Mouse (Mus musculus) testis, postnatal 14 days (tissue): ENCODE measurements around the gene E2f6.

Source experiments
- DNase-seq: peaks from one replicate; pipeline ENCODE4 v3.0.0; 2021; ENCODE audit warnings: low spot score

E2f6 gene

GRCm38 (mm10) chr12:16800259-16800958, 10.4 kb upstream of the E2f6 start, which contains the start of gene Greb1:
TSS of gene Greb1 (minus strand) at chr12:16800886.
- no peak for DNase-seq

- no peak for DNase-seq
Measured at GRCm38 (mm10) chr12:16800959-16801315, 9.8 kb upstream of the E2f6 start.

GRCm38 (mm10) chr12:16803237-16803955, 7.4 kb upstream of the E2f6 start:
- DNase-seq, result no peak

GRCm38 (mm10) chr12:16803956-16804430, 6.8 kb upstream of the E2f6 start:
- DNase-seq, result no peak

- peak; percentile 63 for DNase-seq
Measured at GRCm38 (mm10) chr12:16805511-16805910, 5.3 kb upstream of the E2f6 start.

GRCm38 (mm10) chr12:16808045-16808444, 2.7 kb upstream of the E2f6 start:
- no peak for DNase-seq

- no peak for DNase-seq
Measured at GRCm38 (mm10) chr12:16811477-16811876, 714 bp downstream of the E2f6 start.

- DNase-seq, result no peak
Measured at GRCm38 (mm10) chr12:16817147-16817546, 6.4 kb downstream of the E2f6 start.

- no peak for DNase-seq
Measured at GRCm38 (mm10) chr12:16818513-16818912, 7.8 kb downstream of the E2f6 start.

- DNase-seq, result no peak
Measured at GRCm38 (mm10) chr12:16820761-16821160, 10.0 kb downstream of the E2f6 start.

- DNase-seq, result no peak
Measured at GRCm38 (mm10) chr12:16822181-16822734, 11.5 kb downstream of the E2f6 start.

GRCm38 (mm10) chr12:16823701-16824100, 12.9 kb downstream of the E2f6 start:
- DNase-seq, result no peak

GRCm38 (mm10) chr12:16828505-16828904, 17.7 kb downstream of the E2f6 start:
- DNase-seq, result no peak

GRCm38 (mm10) chr12:16829785-16830184, 19.0 kb downstream of the E2f6 start:
- DNase-seq, result no peak

- DNase-seq, result no peak
Measured at GRCm38 (mm10) chr12:16831071-16831470, 20.3 kb downstream of the E2f6 start.

GRCm38 (mm10) chr12:16834701-16835100, 23.9 kb downstream of the E2f6 start:
- no peak for DNase-seq

- no peak for DNase-seq
Measured at GRCm38 (mm10) chr12:16836188-16836587, 25.4 kb downstream of the E2f6 start.

- DNase-seq, result no peak
Measured at GRCm38 (mm10) chr12:16837766-16838165, 27.0 kb downstream of the E2f6 start.

- no peak for DNase-seq
Measured at GRCm38 (mm10) chr12:16840842-16841782, 30.3 kb downstream of the E2f6 start.

GRCm38 (mm10) chr12:16844623-16845592, 34.1 kb downstream of the E2f6 start:
- DNase-seq, result no peak
